15 mouse cellular contexts compared by ENCODE assay signal in genomic region chr7:109026976-109027375, GRCm38 (mm10). TPM values are rescaled to one million over a fixed set of nuclear protein-coding genes. Genes with fewer than 3 reads are reported as not detected.
"Had no signal": no experiment of that assay in that cellular context is flagged by ENCODE, and none has a peak within 500 bp of the region (broad histone marks: within the 10 kb centered on the region; RNA-seq: fewer than 3 reads in every experiment).

No protein-coding gene starts in this region.

- H3K9ac ChIP-seq: lung, embryonic 14.5 days; midbrain, embryonic 12.5 days; neural tube, embryonic 12.5 days; stomach, embryonic 15.5 days had no signal

- H3K27me3 ChIP-seq: neural tube, embryonic 12.5 days; stomach, embryonic 15.5 days had no signal

- H3K4me2 ChIP-seq: lung, embryonic 14.5 days; midbrain, embryonic 12.5 days; neural tube, embryonic 12.5 days; stomach, embryonic 15.5 days had no signal

- H3K27ac ChIP-seq: midbrain, embryonic 10.5 days; midbrain, embryonic 12.5 days; neural tube, embryonic 12.5 days; stomach, embryonic 15.5 days; stomach, postnatal 0 days had no signal

- H3K4me3 ChIP-seq: midbrain, embryonic 10.5 days; midbrain, embryonic 12.5 days; neural tube, embryonic 12.5 days; stomach, embryonic 15.5 days had no signal

- DNase-seq: lung, adult 18-20 months; lung, embryonic 14.5 days; lung, postnatal 10 days; lung, postnatal 4 days; midbrain, embryonic 14.5 days; right cerebral cortex, postnatal 14 days; thymus, adult 2 months; thymus, postnatal 25 days; thymus, postnatal 4 days had no signal

- H3K9me3 ChIP-seq: midbrain, embryonic 10.5 days; midbrain, embryonic 12.5 days; neural tube, embryonic 12.5 days; stomach, embryonic 15.5 days had no signal

- H3K4me1 ChIP-seq: midbrain, embryonic 10.5 days; midbrain, embryonic 12.5 days; neural tube, embryonic 12.5 days; stomach, embryonic 15.5 days had no signal

- H3K36me3 ChIP-seq: stomach, embryonic 15.5 days had no signal

RNA-seq across cellular contexts. Expression of gene Ric3, which starts 56.2 kb away (rescaled TPM):
- total RNA-seq: monocyte, adult 5-6 weeks had no signal
